Mouse (Mus musculus) NIH3T3 (cell line): ENCODE results near the gene Lrrc4c.

Experiments used
- DNase-seq: peaks from one replicate; pipeline ENCODE4 v3.0.0-alpha.2; 2012; ENCODE audit warnings: low read depth

Lrrc4c gene

GRCm38 (mm10) chr2:97609436-97609835 is 1291.5 kb downstream of the Lrrc4c start:
- DNase-seq, result no peak

GRCm38 (mm10) chr2:97610566-97610965 is 1292.6 kb downstream of the Lrrc4c start:
- no peak for DNase-seq

DNA sequence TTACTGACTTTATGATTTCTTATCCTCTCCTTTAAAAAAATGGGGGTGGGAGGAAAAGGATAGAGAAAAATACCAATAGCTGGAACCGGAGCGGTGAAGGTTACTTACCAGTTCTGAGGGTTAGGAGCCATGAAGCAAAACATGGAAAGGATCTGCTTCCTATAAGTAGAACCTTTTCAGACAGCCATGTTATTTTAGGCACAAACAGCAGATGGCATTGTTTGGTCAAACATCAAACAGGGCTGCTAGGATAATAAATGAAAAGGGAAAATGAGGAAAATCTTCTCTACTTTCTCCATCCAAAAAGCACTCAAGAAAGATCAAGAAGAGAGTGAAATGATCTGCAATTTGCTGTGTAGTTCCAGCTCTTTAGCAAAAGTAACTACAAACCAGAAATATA is 1296.8 kb downstream of the Lrrc4c start:
- DNase-seq, result no peak

DNA sequence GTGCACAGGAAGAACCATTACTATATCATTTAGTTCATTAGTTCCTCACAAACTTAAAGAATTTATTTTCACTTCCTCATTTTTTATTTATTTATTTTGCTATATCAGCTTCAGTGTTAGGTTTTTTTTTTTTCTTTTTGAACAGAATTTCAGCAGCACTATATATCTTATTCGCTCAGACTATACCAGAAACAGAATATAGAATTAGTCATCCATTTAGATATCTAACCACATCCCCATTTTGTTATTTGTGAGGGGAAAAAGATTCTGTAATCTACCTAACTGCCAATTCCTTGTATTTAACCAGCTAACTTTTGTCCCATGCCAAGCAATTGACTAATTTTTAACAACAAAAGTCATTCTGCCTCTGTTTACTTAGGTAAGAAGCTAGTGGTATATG is 1300.6 kb downstream of the Lrrc4c start:
- DNase-seq, result no peak

GRCm38 (mm10) chr2:97639941-97640340 is 1322.0 kb downstream of the Lrrc4c start:
- no peak for DNase-seq

DNA sequence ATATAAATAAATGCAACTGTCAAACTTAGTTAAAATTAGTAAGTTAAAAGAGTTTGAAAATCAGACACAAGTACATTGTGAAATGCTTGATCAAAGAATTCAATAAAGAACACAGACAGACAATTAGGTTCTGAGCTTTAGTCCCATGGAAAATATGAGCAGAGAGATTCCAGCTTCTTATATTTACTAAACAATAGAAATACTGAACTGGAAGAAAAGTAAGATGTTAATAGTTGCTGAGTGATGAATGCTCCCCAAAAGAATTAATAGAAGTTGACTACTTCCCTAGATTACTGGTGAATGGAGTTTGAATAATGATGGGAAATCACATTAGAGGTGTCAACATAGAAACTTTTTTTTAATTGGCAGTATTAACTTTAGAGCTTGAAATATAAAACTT is 1323.7 kb downstream of the Lrrc4c start:
- DNase-seq, result no peak

GRCm38 (mm10) chr2:97652711-97653110 is 1334.7 kb downstream of the Lrrc4c start:
- DNase-seq, result no peak
